Mouse (Mus musculus) right cerebral cortex, postnatal 10 days (tissue): ENCODE data around the gene Dnase1l1.
A peak's percentile ranks its signal among the peaks of the same experiment; 100 is the strongest.

Source experiments
- DNase-seq, 2 experiments: peaks; one replicate each; pipeline ENCODE4 v3.0.0; 2021; ENCODE audit warnings: low spot score in 2 of 2

Dnase1l1 gene

DNA sequence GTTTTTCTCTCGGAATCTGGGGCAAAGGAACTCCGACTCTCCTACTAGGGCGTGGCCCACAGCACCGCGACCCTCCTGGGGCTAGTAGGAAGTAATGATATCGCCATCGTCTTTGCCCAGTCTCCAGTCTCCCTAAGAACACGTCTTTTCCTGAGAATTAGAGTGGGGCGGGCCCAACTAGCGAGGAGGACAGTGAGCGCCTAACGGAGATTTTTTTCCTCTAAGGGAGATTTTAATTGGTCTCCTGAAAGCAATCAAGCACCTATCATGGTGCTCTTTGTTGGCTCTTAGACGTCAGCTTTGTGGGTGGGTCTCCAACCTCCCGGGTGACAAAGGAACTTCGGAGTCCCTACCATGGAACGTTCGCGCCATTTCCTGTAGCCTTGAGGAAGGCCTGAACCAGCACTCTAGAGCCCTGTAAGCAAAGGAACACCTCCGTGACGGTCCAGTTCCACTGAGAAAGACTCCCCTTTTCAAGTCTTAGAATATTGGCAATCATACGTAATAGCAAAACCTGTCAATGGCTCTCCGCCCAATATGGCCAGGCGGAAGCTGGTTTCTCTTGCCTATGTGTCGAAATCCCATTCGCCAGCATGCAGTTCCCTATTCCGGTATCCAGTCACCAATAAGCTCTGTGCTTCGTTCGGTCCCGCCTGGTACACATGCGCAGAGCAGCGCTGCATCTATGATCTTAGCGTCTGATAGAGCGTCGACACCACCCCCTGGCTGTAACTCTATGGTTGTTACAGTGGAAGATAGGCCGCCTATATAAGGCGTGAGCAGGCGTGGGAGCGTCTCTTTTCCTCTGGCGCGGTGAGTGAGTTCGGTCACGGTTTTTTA, 11.9 kb downstream of the Dnase1l1 start, which contains the start of gene Rpl10:
Gene Rpl10, plus strand, starts transcription at position 751 of the 840 bp plus-strand sequence.
- peak; percentile 95 to 96 for DNase-seq

GRCm38 (mm10) chrX:74269736-74270061, 12.4 kb downstream of the Dnase1l1 start:
- no peak for DNase-seq

DNA sequence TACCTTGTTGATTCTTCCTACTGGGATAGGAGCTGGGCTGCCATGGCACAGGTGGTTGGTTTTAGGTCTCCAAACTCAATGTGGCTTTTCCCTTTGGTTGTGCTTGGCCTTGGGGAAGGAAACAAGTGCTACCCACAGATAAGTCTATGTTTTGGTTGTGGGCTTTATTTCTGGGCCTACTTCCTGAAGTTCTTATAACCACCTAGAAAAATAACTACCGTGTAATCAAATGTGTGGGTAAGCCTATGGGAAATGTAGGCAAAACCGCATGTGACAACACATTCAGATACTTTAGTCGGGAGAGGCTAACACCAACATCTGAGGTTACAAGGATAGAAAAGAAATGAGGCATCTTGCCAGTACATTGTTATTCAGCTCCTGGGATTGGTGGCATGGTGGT, 24.4 kb downstream of the Dnase1l1 start:
- no peak for DNase-seq

DNA sequence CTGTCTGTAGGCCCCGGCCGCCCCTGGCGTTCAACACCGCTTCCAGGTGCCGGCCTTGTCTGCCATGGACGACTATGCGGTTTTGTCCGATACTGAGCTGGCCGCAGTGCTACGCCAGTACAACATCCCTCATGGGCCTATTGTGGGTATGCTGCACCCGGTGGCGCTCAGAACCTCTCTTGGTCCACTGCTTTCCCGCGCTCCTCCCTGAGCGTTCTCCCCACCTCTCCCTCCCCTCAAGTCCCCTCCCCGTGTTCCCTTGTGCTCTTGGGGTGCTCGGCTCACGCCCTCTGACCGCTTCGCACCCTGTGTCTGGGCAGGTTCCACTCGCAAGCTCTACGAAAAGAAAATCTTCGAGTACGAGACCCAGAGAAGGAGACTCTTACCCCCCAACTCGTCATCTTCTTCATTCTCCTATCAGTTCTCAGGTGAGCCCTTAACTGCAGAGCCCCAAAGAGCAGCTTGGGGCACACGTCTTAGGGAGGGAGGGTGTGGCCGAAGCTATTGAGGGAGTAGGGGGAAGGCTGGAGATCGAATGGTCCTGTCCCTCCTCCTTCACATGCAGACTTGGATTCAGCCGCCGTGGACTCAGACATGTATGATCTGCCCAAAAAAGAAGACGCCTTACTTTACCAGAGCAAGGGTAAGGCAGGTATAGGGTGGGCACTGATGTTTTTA, 27.1 kb downstream of the Dnase1l1 start:
- DNase-seq, result no peak

DNA sequence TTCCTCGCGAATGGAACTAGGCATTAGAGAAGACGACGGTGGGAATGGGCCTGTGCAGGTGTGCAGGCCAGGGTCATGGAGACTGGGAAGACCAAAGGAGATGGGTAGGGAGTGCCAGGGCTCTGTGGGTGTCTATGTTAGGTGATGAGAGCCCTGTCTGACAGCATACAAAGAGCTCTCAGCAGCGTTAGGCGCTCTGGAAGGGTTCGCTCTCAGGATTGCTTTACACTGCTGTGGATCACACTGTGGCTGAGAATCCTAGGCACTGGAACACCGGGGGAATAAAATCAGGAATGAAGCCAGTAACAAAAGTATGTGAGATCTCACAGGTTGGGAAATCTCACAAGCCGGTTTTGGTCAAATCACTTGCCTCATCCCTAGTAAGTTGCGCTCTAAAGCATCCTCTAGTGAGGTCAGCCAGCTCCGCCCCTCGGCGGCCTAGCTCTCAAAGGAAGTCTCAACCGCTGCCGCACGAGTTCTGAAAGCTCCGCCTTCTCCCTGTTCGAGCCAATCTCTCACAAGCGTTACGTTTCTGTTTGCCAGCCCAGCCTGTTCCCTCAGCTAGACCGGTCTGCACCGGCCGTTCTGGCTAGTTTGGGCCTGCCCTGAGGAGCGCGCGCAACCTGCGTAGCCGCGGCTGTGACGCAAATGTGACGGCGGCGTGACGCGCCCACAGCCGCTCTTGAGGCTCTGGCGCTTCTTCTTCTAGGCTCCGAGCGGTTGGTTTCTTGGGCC, 27.8 kb downstream of the Dnase1l1 start, which contains the start of gene Emd:
Gene Emd, plus strand, starts transcription at position 535 of the 735 bp plus-strand sequence.
- DNase-seq, result peak; percentile 92 to 94

DNA sequence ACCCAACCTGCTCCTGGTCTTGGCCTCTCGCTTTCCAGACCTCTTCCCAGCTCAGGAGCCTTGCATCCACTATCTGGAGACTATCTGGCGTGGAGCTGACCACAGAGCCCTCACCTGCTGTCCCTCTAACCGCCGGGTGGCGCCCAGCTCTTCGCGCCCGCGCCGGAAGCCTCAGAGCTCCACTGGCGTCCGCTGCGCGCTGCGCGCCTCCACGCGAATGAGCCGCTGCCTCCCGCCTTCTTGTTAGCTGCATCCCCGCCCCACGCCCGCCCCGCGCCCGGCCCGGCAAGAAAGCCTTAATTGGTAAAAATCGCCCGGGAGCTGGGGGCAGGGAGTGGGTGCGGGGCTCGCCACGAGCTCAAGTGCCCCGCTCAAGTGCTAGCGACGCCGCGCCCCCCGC, 32.5 kb downstream of the Dnase1l1 start, which contains the start of gene Flna:
Gene Flna, minus strand, starts transcription at position 206 of the 400 bp plus-strand sequence.
- peak; percentile 67 to 75 for DNase-seq

- peak in 1 of 2 experiments; percentile 63 for DNase-seq
These were observed 33.5 kb downstream of the Dnase1l1 start for GRCm38 (mm10) chrX:74248651-74249050.

DNA sequence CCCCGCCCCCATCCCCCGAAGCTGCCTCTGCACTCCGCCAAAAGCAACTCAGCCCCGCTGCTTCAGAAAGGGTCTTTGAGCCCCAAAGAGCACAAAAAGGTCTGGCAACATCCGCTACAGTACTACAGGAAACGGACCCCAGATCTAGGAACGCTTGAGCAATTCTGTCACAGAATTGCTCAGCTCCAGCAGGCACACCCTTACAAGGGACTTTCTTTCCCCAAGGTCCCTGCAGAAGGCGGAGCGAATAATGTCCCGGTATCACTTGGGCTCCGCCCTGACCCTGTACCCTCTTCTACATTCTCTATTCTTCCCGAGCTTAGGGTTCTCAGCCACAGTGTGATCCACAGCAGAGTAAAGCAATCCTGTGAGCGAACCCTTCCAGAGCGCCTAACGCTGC, 35.4 kb downstream of the Dnase1l1 start:
- DNase-seq, result no peak

- DNase-seq, result peak; percentile 92 to 95
These were observed 35.9 kb downstream of the Dnase1l1 start for GRCm38 (mm10) chrX:74246213-74246681.

- peak; percentile 83 to 84 for DNase-seq
These were observed 36.5 kb downstream of the Dnase1l1 start for GRCm38 (mm10) chrX:74245687-74246086.

DNA sequence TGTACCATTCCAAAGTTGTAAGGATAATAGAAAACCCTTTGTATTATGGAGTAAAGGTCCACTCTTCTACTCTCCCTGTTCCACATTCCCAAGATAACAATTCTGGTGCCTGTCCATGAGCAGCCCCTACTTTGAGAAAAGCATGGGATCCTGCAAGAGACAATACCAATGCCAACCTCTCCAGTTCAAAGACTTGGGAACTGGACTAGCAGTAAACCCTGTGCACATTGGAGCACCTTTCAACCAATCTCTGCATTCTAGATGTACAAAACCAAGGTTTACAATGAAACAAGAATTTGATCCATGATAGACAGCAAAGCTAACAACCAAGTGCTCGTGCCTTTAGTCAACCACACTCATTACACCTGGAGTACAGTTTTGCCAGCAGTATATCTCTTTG, 37.0 kb downstream of the Dnase1l1 start:
- DNase-seq, result no peak

GRCm38 (mm10) chrX:74244614-74245083, 37.5 kb downstream of the Dnase1l1 start:
- peak; percentile 39 to 70 for DNase-seq

GRCm38 (mm10) chrX:74243807-74244206, 38.3 kb downstream of the Dnase1l1 start:
- peak in 1 of 2 experiments; percentile 33 for DNase-seq

- no peak for DNase-seq
These were observed 38.7 kb downstream of the Dnase1l1 start for GRCm38 (mm10) chrX:74243396-74243795.

- no peak for DNase-seq
These were observed 41.8 kb downstream of the Dnase1l1 start for GRCm38 (mm10) chrX:74240332-74240731.

DNA sequence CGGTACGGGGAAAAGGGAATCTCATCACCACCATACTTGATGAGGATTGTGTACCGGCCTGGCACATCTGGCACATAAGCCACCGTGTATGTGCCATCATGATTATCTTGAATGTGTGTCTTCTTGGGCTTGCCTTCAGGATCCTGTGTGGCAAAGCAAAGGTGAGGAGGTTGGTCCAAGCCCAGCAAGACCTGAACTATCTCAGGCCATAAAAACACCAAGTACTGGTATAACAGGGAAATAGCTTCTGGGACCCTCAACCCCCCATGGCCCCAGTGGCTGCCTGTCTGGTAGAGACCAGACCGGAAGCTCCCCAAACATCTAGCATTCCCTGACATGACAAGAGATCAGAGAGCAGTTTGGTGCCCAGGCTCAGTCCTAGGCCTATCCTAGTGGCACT, 48.9 kb downstream of the Dnase1l1 start:
- no peak for DNase-seq

GRCm38 (mm10) chrX:74230038-74230437, 52.1 kb downstream of the Dnase1l1 start:
- DNase-seq, result no peak
